Mouse (Mus musculus): ENCODE measurements around the gene Actr10. TPM values are rescaled to one million over a fixed set of nuclear protein-coding genes. Genes with fewer than 3 reads are reported as not detected.
A peak's percentile ranks its signal among the peaks of the same experiment; 100 is the strongest.

Actr10 gene
- polyA plus RNA-seq, 1 experiment from 2014 or later = 131 TPM

DNA sequence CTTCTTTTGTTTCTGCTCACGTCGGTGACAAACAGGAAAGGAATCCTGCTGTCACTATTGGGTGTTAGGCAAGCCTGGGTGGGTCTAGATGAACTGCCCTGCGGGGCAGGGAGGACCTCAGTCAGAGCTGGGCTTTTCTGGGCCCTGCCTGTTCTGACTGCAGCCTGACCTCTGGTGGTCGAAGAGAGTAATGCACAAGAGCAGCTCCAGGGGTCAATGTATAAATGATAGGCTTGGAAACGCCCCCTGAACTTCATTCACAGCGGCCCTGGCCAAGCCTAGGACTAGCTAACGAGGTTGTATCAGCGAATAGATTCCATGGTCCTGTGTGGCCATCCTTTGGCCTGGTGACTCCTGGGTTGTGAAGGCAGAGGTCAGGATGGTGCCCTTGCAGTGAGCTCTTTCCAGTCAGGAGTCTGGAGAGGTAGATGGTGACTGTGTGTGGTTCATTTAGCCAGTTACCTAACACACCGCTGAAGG lies 27.4 kb upstream of the Actr10 start:
- peak; percentile 49 for DNase-seq
- peaks cover 13% of the 10 kb centered on the region; the same call in 1 of the 2 replicates for H3K4me1 ChIP-seq (replicated peaks)
- H3K27me3 ChIP-seq = no peaks in the 10 kb centered on the region
- H3K4me3 ChIP-seq (replicated peaks) = no peak overlapping the region
- H3K9ac ChIP-seq = no peak overlapping the region
- H3K36me3 ChIP-seq = no peaks in the 10 kb centered on the region
- H3K9me3 ChIP-seq (replicated peaks) = no peaks in the 10 kb centered on the region
- peak; percentile 35; the same call in 1 of the 2 replicates for ATAC-seq (ENCODE audit: low read depth)
- H3K4me2 ChIP-seq = no peak overlapping the region
- no peak overlapping the region for H3K27ac ChIP-seq
- WGBS (ENCODE audit: insufficient replicate concordance) = 10% methylated on average over 9 of the region's 9 CpGs

DNA sequence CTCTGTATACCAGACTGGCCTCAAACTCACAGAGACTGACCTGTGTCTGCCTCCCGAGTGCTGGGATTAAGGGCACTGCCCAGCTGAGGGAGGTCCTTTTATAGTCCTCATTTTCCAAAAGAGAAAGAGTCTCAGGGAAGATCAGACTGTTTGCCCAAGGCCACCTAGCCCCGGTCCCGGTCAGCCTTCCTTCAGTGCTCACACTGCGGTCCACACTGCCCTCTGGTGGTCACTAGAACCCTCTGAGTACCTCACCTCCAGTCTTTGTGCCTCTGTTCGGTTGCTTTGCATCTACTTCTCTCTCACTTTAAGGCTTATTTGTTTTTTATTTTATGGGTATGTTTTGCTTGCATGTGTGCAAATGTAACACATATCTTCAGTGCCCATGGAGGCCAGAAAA lies 26.6 kb upstream of the Actr10 start:
- 8% methylated on average over 5 of the region's 5 CpGs for WGBS (ENCODE audit: insufficient replicate concordance)
- H3K4me1 ChIP-seq (replicated peaks) = peaks cover 13% of the 10 kb centered on the region; the same call in 1 of the 2 replicates
- ATAC-seq (ENCODE audit: low read depth) (peak; percentile 56; the same call in 1 of the 2 replicates), DNase-seq (peak; percentile 40)
- H3K4me2 ChIP-seq = no peak overlapping the region
- H3K27me3 ChIP-seq = no peaks in the 10 kb centered on the region
- no peaks in the 10 kb centered on the region for H3K9me3 ChIP-seq (replicated peaks)
- H3K27ac ChIP-seq = no peak overlapping the region
- no peak overlapping the region for H3K9ac ChIP-seq
- no peak overlapping the region for H3K4me3 ChIP-seq (replicated peaks)
- H3K36me3 ChIP-seq = no peaks in the 10 kb centered on the region

- WGBS (ENCODE audit: insufficient replicate concordance) = 45% methylated on average over 17 of the region's 17 CpGs
- no peak overlapping the region for H3K4me2 ChIP-seq
- H3K9me3 ChIP-seq (replicated peaks) = no peaks in the 10 kb centered on the region
- peaks cover 13% of the 10 kb centered on the region; the same call in 1 of the 2 replicates for H3K4me1 ChIP-seq (replicated peaks)
- no peak overlapping the region for H3K4me3 ChIP-seq (replicated peaks)
- DNase-seq = no peak
- ATAC-seq (ENCODE audit: low read depth) = no peak
- no peaks in the 10 kb centered on the region for H3K27me3 ChIP-seq
- H3K27ac ChIP-seq = no peak overlapping the region
- no peaks in the 10 kb centered on the region for H3K36me3 ChIP-seq
- no peak overlapping the region for H3K9ac ChIP-seq
Observed at GRCm38 (mm10) chr12:70911676-70912379, 25.8 kb upstream of the Actr10 start.

GRCm38 (mm10) chr12:70913429-70913828 lies 24.2 kb upstream of the Actr10 start:
- no peak overlapping the region for H3K4me3 ChIP-seq (replicated peaks)
- H3K4me1 ChIP-seq (replicated peaks) = peaks cover 13% of the 10 kb centered on the region; the same call in 1 of the 2 replicates
- ATAC-seq (ENCODE audit: low read depth) (peak; percentile 58; the same call in 1 of the 2 replicates), DNase-seq (peak; percentile 73)
- no peaks in the 10 kb centered on the region for H3K27me3 ChIP-seq
- no peak overlapping the region for H3K27ac ChIP-seq
- no peak overlapping the region for H3K9ac ChIP-seq
- H3K4me2 ChIP-seq = no peak overlapping the region
- 22% methylated on average over 3 of the region's 3 CpGs for WGBS (ENCODE audit: insufficient replicate concordance)
- no peaks in the 10 kb centered on the region for H3K9me3 ChIP-seq (replicated peaks)
- no peaks in the 10 kb centered on the region for H3K36me3 ChIP-seq

- WGBS (ENCODE audit: insufficient replicate concordance) = 49% methylated on average over 11 of the region's 11 CpGs
- Histone ChIP-seq H3K9ac (no peak overlapping the region), H3K4me1 (replicated peaks) (peaks cover 13% of the 10 kb centered on the region; the same call in 1 of the 2 replicates), H3K4me3 (replicated peaks) (no peak overlapping the region), H3K27me3 (no peaks in the 10 kb centered on the region), H3K9me3 (replicated peaks) (no peaks in the 10 kb centered on the region), H3K4me2 (no peak overlapping the region), H3K27ac (no peak overlapping the region), H3K36me3 (no peaks in the 10 kb centered on the region)
- ATAC-seq (ENCODE audit: low read depth) (no peak), DNase-seq (no peak)
Observed at GRCm38 (mm10) chr12:70914387-70914786, 23.3 kb upstream of the Actr10 start.

DNA sequence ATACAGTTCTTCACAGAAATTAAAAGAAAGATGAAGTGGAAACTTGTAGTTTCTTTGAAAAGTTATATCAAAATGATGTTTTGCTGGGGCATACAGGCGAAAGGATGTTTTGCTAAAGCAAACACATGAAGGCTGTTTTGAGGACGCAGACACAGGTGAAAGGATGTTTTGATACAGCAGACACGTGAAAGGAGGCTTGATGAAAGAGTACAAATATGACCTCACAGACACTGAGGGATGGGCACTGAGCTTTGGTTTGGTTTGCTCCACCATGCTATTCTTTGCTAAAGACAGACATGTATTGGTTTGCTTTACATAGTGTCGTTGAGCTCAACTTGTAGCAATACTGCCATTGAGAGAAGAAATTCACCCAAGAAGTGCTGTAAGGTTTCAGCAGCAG lies 7.9 kb upstream of the Actr10 start:
- Histone ChIP-seq H3K9ac (no peak overlapping the region), H3K4me1 (replicated peaks) (no peaks in the 10 kb centered on the region), H3K4me2 (no peak overlapping the region), H3K27ac (no peak overlapping the region), H3K9me3 (replicated peaks) (no peaks in the 10 kb centered on the region), H3K36me3 (no peaks in the 10 kb centered on the region), H3K27me3 (no peaks in the 10 kb centered on the region), H3K4me3 (replicated peaks) (no peak overlapping the region)
- 70% methylated on average over 4 of the region's 4 CpGs for WGBS (ENCODE audit: insufficient replicate concordance)
- ATAC-seq (ENCODE audit: low read depth) (no peak), DNase-seq (no peak)

DNA sequence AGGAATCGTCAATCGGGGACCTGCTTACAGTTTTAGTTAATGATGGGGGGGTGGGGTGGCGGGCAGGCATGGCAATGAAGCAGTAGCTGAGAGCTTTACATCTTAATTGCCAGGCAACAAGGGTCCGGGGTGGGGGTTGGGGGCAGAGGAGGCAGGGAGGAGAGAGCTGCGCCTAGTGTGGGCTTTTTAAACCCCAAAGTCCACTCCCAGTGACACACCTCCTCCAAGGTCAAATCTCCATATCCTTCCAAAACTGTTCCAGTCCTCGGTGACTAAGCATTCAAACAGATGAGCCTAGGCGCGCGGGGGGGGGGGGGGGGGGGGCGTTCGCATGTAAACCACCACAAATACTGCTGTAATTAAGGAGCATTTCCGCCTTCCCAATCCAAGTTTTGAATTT lies 507 bp upstream of the Actr10 start:
- WGBS (ENCODE audit: insufficient replicate concordance) = 26% methylated on average over 11 of the region's 12 CpGs
- Histone ChIP-seq H3K4me2 (peak overlapping the region; percentile 80), H3K9me3 (replicated peaks) (no peaks in the 10 kb centered on the region), H3K27me3 (no peaks in the 10 kb centered on the region), H3K27ac (peak overlapping the region; percentile 77), H3K36me3 (peaks cover 8% of the 10 kb centered on the region), H3K9ac (peak overlapping the region; percentile 88), H3K4me1 (replicated peaks) (peaks cover 15% of the 10 kb centered on the region), H3K4me3 (replicated peaks) (peak overlapping the region; percentile 90)
- DNase-seq (no peak), ATAC-seq (ENCODE audit: low read depth) (peak; percentile 27)

GRCm38 (mm10) chr12:70940806-70941205 lies 3.1 kb downstream of the Actr10 start:
- no peak overlapping the region for H3K4me2 ChIP-seq
- H3K27ac ChIP-seq = no peak overlapping the region
- 93% methylated on average over 7 of the region's 7 CpGs for WGBS (ENCODE audit: insufficient replicate concordance)
- H3K27me3 ChIP-seq = no peaks in the 10 kb centered on the region
- peaks cover 15% of the 10 kb centered on the region for H3K4me1 ChIP-seq (replicated peaks)
- ATAC-seq (ENCODE audit: low read depth) (no peak), DNase-seq (no peak)
- peaks cover 29% of the 10 kb centered on the region for H3K36me3 ChIP-seq
- no peak overlapping the region for H3K4me3 ChIP-seq (replicated peaks)
- H3K9me3 ChIP-seq (replicated peaks) = no peaks in the 10 kb centered on the region
- H3K9ac ChIP-seq = no peak overlapping the region

- peaks cover 5% of the 10 kb centered on the region; the same call in 1 of the 2 replicates for H3K4me1 ChIP-seq (replicated peaks)
- no peak overlapping the region for H3K9ac ChIP-seq
- H3K27ac ChIP-seq = no peak overlapping the region
- DNase-seq (no peak), ATAC-seq (ENCODE audit: low read depth) (no peak)
- H3K9me3 ChIP-seq (replicated peaks) = no peaks in the 10 kb centered on the region
- H3K27me3 ChIP-seq = no peaks in the 10 kb centered on the region
- no peak overlapping the region for H3K4me3 ChIP-seq (replicated peaks)
- H3K36me3 ChIP-seq = peaks cover 42% of the 10 kb centered on the region
- 86% methylated on average over 5 of the region's 5 CpGs for WGBS (ENCODE audit: insufficient replicate concordance)
- H3K4me2 ChIP-seq = no peak overlapping the region
Observed at GRCm38 (mm10) chr12:70944181-70944580, 6.5 kb downstream of the Actr10 start.

DNA sequence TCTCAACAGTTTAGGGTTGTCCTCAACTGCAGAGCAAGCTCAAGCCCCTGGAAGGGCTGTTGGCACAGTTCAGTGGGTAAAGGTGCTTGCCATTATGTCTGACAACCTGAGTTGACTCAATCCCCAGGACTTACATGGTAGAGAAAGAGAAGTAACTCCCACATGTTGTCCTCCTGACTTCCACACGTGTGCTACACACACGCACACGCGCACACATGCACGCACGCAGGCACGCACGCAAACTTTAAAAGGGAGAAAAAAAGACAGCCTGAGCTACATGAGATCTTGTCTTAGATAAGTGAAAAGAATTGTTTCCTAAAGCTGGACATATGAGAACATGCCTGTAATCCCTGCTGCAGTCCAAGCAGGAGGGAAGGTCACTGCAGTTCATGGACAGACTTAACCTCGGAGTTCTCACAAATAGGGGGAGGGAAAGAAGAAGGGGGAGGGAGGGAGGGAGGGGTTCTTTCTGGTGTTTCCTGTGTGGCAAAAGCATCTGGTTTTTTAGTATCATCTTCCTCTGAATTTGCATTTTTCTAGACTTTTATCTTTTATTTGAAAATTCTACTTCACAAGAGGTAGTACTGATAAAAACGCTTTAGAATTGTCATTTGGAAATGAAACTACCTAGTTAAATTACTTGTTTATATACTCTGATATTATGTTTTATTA lies 9.1 kb downstream of the Actr10 start:
- H3K9me3 ChIP-seq (replicated peaks) = no peaks in the 10 kb centered on the region
- H3K27me3 ChIP-seq = no peaks in the 10 kb centered on the region
- no peak for DNase-seq
- H3K27ac ChIP-seq = no peak overlapping the region
- no peak overlapping the region for H3K4me2 ChIP-seq
- no peak for ATAC-seq (ENCODE audit: low read depth)
- peaks cover 42% of the 10 kb centered on the region for H3K36me3 ChIP-seq
- H3K4me3 ChIP-seq (replicated peaks) = no peak overlapping the region
- WGBS (ENCODE audit: insufficient replicate concordance) = 88% methylated on average over 10 of the region's 10 CpGs
- no peak overlapping the region for H3K9ac ChIP-seq
- no peaks in the 10 kb centered on the region for H3K4me1 ChIP-seq (replicated peaks)

DNA sequence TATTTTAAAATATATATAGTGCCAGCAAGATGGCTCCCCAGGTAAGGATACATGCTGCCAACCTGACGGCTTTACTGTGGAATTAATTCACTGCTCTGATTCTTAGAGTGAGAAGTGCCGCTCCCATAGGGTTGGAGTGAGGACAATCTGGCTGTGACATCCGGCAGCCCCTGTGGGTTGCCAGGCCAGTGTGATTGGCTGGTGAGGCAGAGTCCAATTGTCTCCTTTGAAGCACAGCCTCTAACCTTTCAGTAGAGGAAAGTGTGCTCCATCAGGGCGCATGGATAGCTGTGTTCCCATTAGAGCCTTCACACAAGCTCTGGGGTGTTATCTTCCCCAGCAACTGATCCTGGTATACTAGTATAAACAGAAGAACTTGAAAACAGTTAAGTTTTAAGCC lies 21.0 kb downstream of the Actr10 start:
- H3K36me3 ChIP-seq = peaks cover 73% of the 10 kb centered on the region
- 83% methylated on average over 4 of the region's 4 CpGs for WGBS (ENCODE audit: insufficient replicate concordance)
- ATAC-seq (ENCODE audit: low read depth) = no peak

More for the DNA sequence above, 21.0 kb downstream of the Actr10 start:
- DNase-seq = no peak
- no peak overlapping the region for H3K9ac ChIP-seq
- H3K9me3 ChIP-seq (replicated peaks) = no peaks in the 10 kb centered on the region
- no peak overlapping the region for H3K4me3 ChIP-seq (replicated peaks)
- no peak overlapping the region for H3K27ac ChIP-seq
- no peak overlapping the region for H3K4me2 ChIP-seq
- no peaks in the 10 kb centered on the region for H3K27me3 ChIP-seq
- no peaks in the 10 kb centered on the region for H3K4me1 ChIP-seq (replicated peaks)

Measured in liver, embryonic 13.5 days (tissue).